Mouse (Mus musculus) liver (tissue): ENCODE results near the gene Llgl1.

Source experiments
- DNase-seq: peaks from one replicate; pipeline ENCODE4 v3.0.0-alpha.2; 2020; ENCODE audit warnings: mixed read lengths

Llgl1 gene

GRCm38 (mm10) chr11:60726601-60727391 lies 27.3 kb downstream of the Llgl1 start, which contains the start of gene Flii:
TSS of gene Flii (minus strand) at chr11:60727263.
- DNase-seq = peak; percentile 87

DNA sequence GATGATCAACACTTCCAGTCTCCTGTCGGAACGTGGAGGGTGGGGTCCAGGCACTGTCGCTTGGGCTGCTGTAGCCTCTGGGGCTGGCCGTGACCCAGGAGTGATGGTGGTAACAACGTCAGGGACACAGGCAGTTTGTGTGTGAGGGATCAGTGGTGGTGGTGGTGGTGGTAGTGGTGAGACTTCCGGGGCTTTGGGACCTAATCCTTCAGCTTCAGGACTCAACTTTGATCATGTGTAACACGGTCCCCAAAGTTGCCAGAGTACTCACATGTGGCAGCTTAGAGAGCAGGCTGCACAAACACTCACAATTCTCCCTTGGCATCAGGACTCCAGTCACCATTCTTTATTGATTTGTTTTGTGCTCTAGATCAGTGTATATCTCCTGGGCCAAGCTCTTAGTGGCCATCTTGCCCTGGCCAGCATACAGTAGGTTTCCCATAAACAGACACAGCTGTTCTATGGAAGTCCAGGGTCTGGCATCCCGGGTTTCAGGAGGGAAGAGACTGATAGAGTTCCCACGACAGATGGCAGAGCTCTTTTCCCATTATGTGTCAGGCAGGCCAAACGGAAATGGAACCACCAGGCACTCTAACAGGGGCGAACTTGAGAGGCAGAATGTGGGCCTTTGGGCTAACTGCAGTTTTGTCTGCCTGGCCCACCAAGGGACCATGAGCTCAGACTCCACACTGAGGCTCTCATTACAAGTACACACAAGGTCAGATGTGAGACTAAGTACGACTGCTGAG lies 28.0 kb downstream of the Llgl1 start:
- DNase-seq = no peak

DNA sequence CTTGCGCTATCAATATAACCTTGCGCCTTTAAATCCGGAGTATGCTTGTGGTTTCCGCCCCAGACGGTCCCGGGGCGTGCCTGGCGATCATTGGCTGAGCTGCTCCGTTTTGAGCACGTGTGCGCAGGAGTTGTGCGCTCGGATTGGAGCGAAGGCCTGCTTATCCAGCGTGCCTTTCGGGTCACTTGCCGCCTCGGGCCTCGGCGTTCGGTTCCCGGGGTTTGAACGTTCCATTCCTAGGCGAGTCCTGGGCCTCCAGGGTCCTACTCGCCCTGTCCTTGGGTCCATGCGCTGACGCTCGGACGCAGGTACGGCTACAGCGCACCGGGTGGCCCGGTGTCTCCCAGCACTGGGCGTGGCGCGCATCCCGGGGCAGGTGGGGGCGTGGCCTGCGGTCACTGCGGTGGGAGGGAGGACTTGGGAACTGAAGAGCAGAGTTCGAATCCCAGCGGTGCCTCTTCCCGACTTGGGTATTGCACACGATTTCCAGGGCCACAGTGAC lies 28.8 kb downstream of the Llgl1 start, which contains the start of gene Mief2:
Mief2 (plus strand) TSS at position 139 of the 502 bp plus-strand sequence.
- peak; percentile 93 for DNase-seq

DNA sequence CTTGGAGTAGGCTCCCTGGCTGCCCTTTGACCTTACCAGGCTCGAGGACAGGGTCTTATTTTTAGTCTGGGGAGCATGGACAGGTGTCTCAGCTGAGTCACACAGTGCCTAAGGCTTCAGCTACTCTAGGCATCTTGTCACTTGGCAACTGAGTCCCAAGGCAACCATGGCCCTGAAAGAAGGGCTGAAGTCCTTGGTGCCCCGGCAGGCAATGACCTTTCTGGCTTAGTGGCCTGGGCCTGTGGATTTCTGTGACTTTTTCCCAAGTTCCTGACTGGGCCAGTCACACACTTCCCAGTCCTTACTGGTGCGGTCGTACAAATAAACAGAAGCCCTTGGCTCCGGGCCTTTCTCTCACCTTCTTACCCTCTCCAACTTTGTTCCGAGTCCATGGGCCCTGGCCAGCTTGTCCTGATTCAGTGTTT lies 29.7 kb downstream of the Llgl1 start:
- DNase-seq = no peak

DNA sequence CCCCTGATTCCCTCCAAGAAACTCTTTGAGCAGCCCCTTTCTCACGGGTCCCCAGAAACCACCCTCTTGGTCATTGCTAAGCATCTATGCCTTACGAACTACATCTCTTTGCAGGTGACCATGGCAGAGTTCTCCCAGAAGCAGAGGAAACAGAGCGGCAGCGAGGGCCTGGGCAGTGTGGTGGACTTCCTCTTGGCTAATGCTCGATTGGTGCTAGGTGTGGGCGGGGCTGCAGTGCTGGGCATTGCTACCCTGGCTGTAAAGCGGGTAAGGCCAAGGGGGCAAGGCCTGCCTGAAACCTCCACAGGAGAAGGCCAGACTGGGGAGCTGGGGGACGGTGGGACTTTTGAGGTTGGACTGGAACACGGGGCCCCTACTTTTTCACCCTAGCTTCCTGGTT lies 30.6 kb downstream of the Llgl1 start:
- no peak for DNase-seq

DNA sequence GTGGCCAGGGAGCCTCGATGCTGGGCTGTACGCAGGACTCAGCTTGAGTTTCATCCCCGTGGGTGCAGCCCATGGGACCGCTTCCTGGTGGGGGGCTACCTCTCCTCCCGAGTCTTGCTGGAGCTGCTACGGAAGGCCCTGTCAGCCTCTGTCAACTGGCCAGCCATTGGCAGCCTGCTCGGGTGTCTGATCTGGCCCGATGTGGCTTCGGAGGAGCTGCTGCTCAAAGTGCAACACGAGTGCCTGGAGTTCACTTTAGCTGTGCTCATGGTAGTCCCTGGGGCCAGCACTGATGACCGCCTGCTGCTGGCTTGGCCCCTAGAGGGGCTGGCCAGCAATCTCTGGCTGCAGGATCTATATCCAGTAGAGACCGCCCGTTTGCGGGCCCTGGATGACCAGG lies 31.7 kb downstream of the Llgl1 start:
- no peak for DNase-seq

GRCm38 (mm10) chr11:60734206-60734605 lies 34.7 kb downstream of the Llgl1 start:
- no peak for DNase-seq

- no peak for DNase-seq
Measured at GRCm38 (mm10) chr11:60735191-60735590, 35.7 kb downstream of the Llgl1 start.

GRCm38 (mm10) chr11:60736491-60736890 lies 37.0 kb downstream of the Llgl1 start:
- DNase-seq = no peak

DNA sequence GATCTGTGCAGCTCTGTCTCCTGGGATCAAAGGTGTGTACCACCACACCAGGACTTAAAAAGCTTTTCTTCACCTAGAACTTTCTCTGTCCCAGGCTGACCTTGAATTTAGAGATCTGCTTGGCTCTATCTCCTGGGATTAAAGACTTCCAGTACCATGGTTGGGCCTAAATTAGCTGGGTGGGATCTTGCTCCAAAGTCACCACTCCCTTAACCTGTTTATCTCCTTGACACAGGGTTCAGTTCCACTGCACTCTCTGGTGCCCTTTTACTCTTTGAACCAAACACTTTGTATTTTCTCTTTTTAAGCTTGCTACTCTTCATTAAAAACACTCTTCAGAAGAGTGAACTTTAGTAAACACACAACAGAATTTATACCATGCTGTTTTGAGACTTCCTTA lies 37.9 kb downstream of the Llgl1 start:
- no peak for DNase-seq

GRCm38 (mm10) chr11:60740321-60740720 lies 40.8 kb downstream of the Llgl1 start:
- no peak for DNase-seq

DNA sequence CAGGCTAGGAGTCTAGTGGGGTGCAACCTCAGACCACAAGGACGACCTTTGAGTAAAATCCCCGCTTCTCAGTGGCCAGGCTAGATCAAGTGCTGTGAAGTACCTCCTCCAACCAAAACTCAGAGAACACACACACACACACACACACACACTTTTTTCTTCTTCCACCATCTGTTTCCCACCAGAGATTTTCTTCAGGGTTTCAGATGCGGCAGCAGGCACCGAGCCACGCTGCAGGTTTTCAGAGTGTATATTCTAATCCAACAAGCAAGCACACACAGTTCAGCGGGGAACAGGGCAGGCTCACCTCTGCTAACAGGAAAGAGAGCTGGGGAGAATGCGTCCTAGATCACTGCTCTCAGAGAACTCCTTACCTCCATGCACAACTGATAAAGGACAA lies 56.0 kb downstream of the Llgl1 start:
- DNase-seq = no peak

DNA sequence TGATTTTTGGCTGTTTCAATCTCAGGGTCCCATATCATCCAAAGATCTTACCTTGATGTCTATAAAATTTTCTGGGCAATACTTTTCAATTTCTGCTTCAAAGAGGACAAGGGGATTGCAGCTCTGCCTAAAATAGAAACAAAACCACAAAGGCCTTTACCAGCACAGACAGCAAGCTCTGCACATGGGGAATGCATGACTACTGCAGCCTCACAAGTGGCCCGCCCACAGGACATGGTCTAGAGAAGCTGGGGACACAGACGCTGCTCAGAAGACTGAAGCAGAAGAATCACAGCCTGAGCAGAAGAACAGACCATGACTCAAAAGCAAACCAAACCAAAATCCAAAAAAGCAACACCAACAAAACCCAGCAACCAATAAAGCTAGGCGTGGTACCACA lies 62.2 kb downstream of the Llgl1 start:
- no peak for DNase-seq
